Mouse (Mus musculus) hindbrain, embryonic 11.5 days (tissue): Measurements from ENCODE around the gene Rtkn. TPM values are rescaled to one million over a fixed set of nuclear protein-coding genes. Genes with fewer than 3 reads are reported as not detected.
A peak's percentile ranks its signal among the peaks of the same experiment; 100 is the strongest.

Experiments used
- ATAC-seq: fragments of 200-750 bp; cut with Nextera tagmentation; 2 replicates; pipeline ENCODE4 v1.8.0; 2017; ENCODE audit warnings: mild to moderate bottlenecking, moderate TSS enrichment, moderate library complexity; ENCODE audit not compliant: low FRiP score
- DNase-seq: peaks from one replicate; pipeline ENCODE4 v3.0.0-alpha.2; 2015; ENCODE audit warnings: low spot score
- H3K27ac ChIP-seq: fragments of 300-500 bp; sonication (generic); 2 replicates; pipeline ENCODE4 v1.5.1; 2014; ENCODE audit warnings: mild to moderate bottlenecking, low read depth, low read length
- H3K27me3 ChIP-seq: fragments of 300-500 bp; sonication (generic); 2 replicates; pipeline ENCODE4 v1.6.1; 2014; ENCODE audit warnings: mild to moderate bottlenecking, low read length, moderate library complexity, mixed read lengths; ENCODE audit not compliant: control insufficient read depth, insufficient read depth
- H3K36me3 ChIP-seq: fragments of 300-500 bp; sonication (generic); 2 replicates; pipeline ENCODE4 v1.6.1; 2014; ENCODE audit warnings: mild to moderate bottlenecking, low read length, moderate library complexity, mixed read lengths; ENCODE audit not compliant: control insufficient read depth, insufficient read depth
- H3K4me1 ChIP-seq: fragments of 300-500 bp; sonication (generic); replicated peaks from 2 replicates; pipeline ENCODE4 v1.6.1; 2014; ENCODE audit warnings: low read length, mixed read lengths; ENCODE audit not compliant: control insufficient read depth, insufficient read depth
- H3K4me2 ChIP-seq: fragments of 300-500 bp; sonication (generic); replicated peaks from 2 replicates; pipeline ENCODE4 v1.6.1; 2014; ENCODE audit warnings: mild to moderate bottlenecking, low read depth, low read length
- H3K4me3 ChIP-seq: fragments of 300-500 bp; sonication (generic); 2 replicates; pipeline ENCODE4 v1.5.1; 2014; ENCODE audit warnings: low read depth, low read length
- H3K9ac ChIP-seq: fragments of 300-500 bp; sonication (generic); 2 replicates; pipeline ENCODE4 v1.6.1; 2014; ENCODE audit warnings: low read depth, low read length
- H3K9me3 ChIP-seq: fragments of 300-500 bp; sonication (generic); 2 replicates; pipeline ENCODE4 v1.6.1; 2016; ENCODE audit warnings: low read length; ENCODE audit not compliant: control insufficient read depth
- WGBS: fragments of 180-500 bp; shearing (Covaris S2); extraction: QIAGEN DNeasy Blood & Tissue Kit; methylation state at CpG from one replicate; pipeline ENCODE4 v1.1.7; 2014; 5-methylcytosine and 5-hydroxymethylcytosine counted together
- polyA plus RNA-seq: library from polyadenylated mRNA; unstranded; fragments of >200 nt; fragmentation: Nextera tagmentation; extraction: Ambion mirVana; gene quantifications from 2 replicates; pipeline ENCODE4 v1.2.1, GENCODE M21; 2014

The Rtkn gene
- polyA plus RNA-seq, 1 experiment from 2014 or later = 17.7 TPM

GRCm38 (mm10) chr6:83120930-83121862 lies 14.1 kb upstream of the Rtkn start, which contains the start of gene Wbp1:
Gene Wbp1, minus strand, starts transcription at chr6:83121559.
- H3K4me1 ChIP-seq = peaks cover 18% of the 10 kb centered on the region
- H3K27me3 ChIP-seq = no peaks in the 10 kb centered on the region
- no peaks in the 10 kb centered on the region for H3K9me3 ChIP-seq
- 0 out of 2 replicates have a peak, but pooled peaks cover 7% of the 10 kb centered on the region for H3K36me3 ChIP-seq
- H3K4me2 ChIP-seq = peak within 1 kb of the TSS; percentile 94
- ATAC-seq (peak; percentile 94), DNase-seq (peak; percentile 93)
- H3K4me3 ChIP-seq = peak within 1 kb of the TSS; percentile 80
- H3K27ac ChIP-seq = peak within 1 kb of the TSS; percentile 99
- 1% methylated on average over 37 of the region's 38 CpGs for WGBS
- H3K9ac ChIP-seq = peak within 1 kb of the TSS; percentile 97

DNA sequence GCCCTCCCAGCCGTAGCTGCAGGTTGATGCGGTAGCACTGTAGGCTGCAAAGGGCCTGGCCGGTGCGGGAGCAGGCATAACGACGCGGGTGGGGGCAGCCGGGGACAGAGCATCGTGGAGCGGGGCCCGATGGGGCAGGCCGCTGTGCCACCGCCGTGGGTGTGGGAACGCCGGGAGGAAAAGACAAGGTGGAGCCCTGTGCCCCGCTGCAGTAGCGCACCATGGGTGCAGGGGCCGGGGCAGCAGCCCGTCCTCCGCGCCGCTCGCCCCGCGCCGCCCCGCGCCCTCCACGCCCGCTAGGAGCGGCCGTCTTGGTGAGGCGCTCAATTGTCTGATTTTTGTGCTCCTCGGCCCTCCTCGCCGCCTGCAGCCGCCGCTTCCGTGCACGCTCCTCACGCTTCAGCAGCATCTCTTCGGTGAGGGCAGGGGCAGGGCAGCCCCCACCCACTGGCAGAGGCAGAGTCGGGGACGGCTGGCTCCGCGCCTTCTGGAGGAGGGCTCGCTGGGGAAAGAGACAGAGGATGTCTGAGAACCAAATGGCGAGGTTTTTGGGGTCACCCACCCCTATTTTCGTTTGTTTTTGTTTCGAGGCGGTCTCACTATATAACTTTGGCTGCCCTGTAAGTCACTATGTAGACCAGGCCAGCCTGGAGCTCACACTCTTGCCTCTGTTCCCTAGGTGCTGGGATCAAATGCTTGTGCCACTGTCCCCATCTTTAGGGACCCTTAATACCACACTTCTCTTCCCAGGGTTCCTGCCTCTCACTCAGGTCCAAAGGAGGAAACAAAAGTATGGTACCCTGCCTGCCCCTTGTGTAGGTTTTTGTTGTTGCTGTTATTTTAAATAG lies 13.2 kb upstream of the Rtkn start:
- Histone ChIP-seq H3K9me3 (no peaks in the 10 kb centered on the region), H3K9ac (peak overlapping the region; percentile 97), H3K4me3 (peak overlapping the region; percentile 80), H3K27me3 (no peaks in the 10 kb centered on the region), H3K4me2 (peak overlapping the region; percentile 94), H3K4me1 (peaks cover 18% of the 10 kb centered on the region), H3K27ac (peak overlapping the region; percentile 99), H3K36me3 (0 out of 2 replicates have a peak, but pooled peaks cover 7% of the 10 kb centered on the region)
- 1% methylated on average over 40 of the region's 52 CpGs for WGBS
- ATAC-seq = no peak
- DNase-seq = no peak

DNA sequence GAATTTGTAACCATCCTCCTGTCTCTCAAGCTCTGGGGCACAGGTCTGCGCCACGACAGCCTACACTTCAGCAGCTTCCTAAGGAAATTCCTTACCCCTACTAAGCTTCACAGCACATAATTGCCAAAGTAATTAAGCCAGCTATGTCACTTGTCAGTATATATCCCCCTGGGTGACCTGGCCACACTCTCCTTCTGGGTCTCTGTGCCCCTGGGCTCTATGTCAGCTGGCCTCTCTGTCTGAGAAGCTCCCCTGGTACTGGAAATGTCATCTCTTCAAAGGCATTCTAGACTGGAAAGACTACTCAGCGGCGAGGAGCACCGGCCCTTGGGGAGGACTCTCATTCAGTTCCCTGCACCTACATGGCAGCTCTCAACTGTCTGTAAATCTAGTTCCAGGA lies 12.3 kb upstream of the Rtkn start:
- H3K36me3 ChIP-seq = 0 out of 2 replicates have a peak, but pooled peaks cover 7% of the 10 kb centered on the region
- no peaks in the 10 kb centered on the region for H3K27me3 ChIP-seq
- ATAC-seq (no peak), DNase-seq (no peak)
- peak overlapping the region; percentile 80 for H3K4me3 ChIP-seq
- peak overlapping the region; percentile 99; the same call in 1 of the 2 replicates for H3K27ac ChIP-seq
- H3K9ac ChIP-seq = peak overlapping the region; percentile 97; the same call in 1 of the 2 replicates
- peak overlapping the region; percentile 94 for H3K4me2 ChIP-seq
- WGBS = 72% methylated on average over 5 of the region's 5 CpGs
- peaks cover 18% of the 10 kb centered on the region for H3K4me1 ChIP-seq
- no peaks in the 10 kb centered on the region for H3K9me3 ChIP-seq

DNA sequence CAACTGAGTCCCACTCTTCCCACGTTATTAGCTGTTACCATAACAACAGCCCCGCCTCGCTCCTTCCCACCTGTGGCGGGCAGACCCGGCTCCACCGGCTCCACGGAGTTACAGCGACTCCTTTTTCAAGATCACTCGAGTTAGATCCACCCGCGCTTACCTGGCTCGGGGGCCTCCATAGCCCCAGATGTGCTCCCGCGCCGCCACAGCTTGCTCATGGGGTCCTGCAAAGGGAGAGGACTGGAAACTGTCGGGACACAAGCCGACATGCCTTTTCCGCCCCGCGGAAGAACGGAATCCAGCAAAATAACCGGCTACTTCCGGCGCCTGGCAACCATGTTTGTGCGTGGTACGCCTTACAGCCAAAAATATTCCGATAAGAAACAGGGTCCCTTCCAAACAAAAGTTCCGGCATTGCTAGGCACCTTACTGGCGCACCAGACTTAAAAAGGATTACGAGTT lies 10.4 kb upstream of the Rtkn start:
- Histone ChIP-seq H3K9ac (peak overlapping the region; percentile 73), H3K4me3 (peak overlapping the region; percentile 77), H3K27me3 (no peaks in the 10 kb centered on the region), H3K27ac (peak overlapping the region; percentile 54), H3K4me1 (peaks cover 14% of the 10 kb centered on the region), H3K9me3 (no peaks in the 10 kb centered on the region), H3K36me3 (no peaks in the 10 kb centered on the region), H3K4me2 (peak overlapping the region; percentile 75)
- DNase-seq = peak; percentile 92
- ATAC-seq = peak; percentile 2; the same call in 1 of the 2 replicates
- under 1% methylated on average over 30 of the region's 30 CpGs for whole genome bisulfite sequencing

GRCm38 (mm10) chr6:83125331-83125730 lies 9.9 kb upstream of the Rtkn start, which contains the start of gene Ino80b:
Gene Ino80b, minus strand, starts transcription at chr6:83125431.
- peak within 1 kb of the TSS; percentile 75 for H3K4me2 ChIP-seq
- ATAC-seq (no peak), DNase-seq (no peak)
- peak within 1 kb of the TSS; percentile 54 for H3K27ac ChIP-seq
- H3K9ac ChIP-seq = peak within 1 kb of the TSS; percentile 73
- H3K4me1 ChIP-seq = peaks cover 11% of the 10 kb centered on the region
- peak within 1 kb of the TSS; percentile 77 for H3K4me3 ChIP-seq
- no peaks in the 10 kb centered on the region for H3K27me3 ChIP-seq
- no peaks in the 10 kb centered on the region for H3K36me3 ChIP-seq
- 31% methylated on average over 5 of the region's 5 CpGs for WGBS
- no peaks in the 10 kb centered on the region for H3K9me3 ChIP-seq

DNA sequence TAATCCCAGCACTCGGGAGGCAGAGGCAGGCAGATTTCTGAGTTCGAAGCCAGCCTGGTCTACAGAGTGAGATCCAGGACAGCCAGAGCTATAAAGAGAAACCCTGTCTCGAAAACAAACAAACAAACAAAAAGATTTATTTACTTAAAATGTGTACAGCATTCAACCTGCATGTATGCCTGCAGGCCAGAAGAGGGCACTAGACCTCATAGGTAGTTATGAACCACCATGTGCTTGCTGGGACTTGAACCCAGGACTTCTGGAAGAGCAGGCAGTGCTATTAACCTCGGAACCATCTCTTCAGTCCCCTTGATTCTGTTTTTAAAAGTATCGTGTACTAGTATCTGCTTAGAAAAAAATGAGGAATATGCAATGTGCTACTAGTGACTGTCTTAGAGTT lies 7.8 kb upstream of the Rtkn start:
- H3K36me3 ChIP-seq = no peaks in the 10 kb centered on the region
- H3K9me3 ChIP-seq = no peaks in the 10 kb centered on the region
- H3K4me3 ChIP-seq = no peak overlapping the region
- ATAC-seq (no peak), DNase-seq (no peak)
- no peaks in the 10 kb centered on the region for H3K27me3 ChIP-seq
- no peak overlapping the region for H3K4me2 ChIP-seq
- H3K9ac ChIP-seq = no peak overlapping the region
- no peak overlapping the region for H3K27ac ChIP-seq
- H3K4me1 ChIP-seq = peaks cover 11% of the 10 kb centered on the region
- WGBS = 97% methylated on average over 5 of the region's 5 CpGs

DNA sequence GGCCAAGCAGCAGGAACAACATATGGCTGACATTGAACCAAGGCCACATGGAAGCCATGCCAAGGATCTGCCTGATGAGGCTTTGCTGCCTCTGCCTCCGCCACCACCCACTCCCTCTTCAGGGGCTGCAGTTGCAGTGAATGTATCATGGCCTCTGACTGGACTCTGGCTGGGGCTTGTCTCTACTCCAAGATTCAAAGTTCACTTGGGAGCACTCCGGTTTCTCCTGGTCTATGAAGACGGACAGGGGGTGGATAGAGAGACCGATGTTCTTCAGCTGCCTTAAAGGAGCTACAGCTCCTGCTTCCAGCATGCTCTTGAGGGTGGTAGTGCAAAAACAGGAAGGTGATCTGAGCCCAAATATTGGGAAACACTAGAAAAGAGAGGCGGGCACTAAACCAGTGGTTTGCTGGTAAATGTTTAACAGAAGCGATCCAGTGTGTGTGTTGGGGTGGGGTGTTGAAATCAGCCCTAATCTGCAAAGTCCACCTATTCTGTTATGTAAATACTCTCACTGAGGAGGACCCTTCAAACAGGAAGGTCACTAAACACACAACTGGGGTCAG lies 3.7 kb upstream of the Rtkn start:
- DNase-seq (no peak), ATAC-seq (no peak)
- Histone ChIP-seq H3K36me3 (no peaks in the 10 kb centered on the region), H3K4me1 (peaks cover 6% of the 10 kb centered on the region; the same call in 1 of the 2 replicates), H3K27me3 (no peaks in the 10 kb centered on the region), H3K4me2 (no peak overlapping the region), H3K9ac (no peak overlapping the region), H3K9me3 (no peaks in the 10 kb centered on the region), H3K4me3 (no peak overlapping the region), H3K27ac (no peak overlapping the region)
- 76% methylated on average over 6 of the region's 6 CpGs for WGBS
